Mouse (Mus musculus) megakaryocyte, adult 5-6 weeks (primary cell): Measurements from ENCODE around the gene Slc25a51. TPM values are rescaled to one million over a fixed set of nuclear protein-coding genes. Genes with fewer than 3 reads are reported as not detected.

Source experiments
- ATAC-seq: 2 replicates; pipeline ENCODE4 v1.8.0; 2016; ENCODE audit warnings: mild to moderate bottlenecking, inconsistent platforms; ENCODE audit not compliant: poor library complexity, severe bottlenecking
- total RNA-seq, 2 experiments: library from RNA; stranded (forward) in 1 of 2; stranded (reverse) in 1 of 2; fragments of 153-499, 151-499 nt in 1 of 2; fragments of 221-1000, 200-1000 nt in 1 of 2; gene quantifications; 2 replicates each; pipeline versions ENCODE4 v1.2.3 to v1.2.4; 2015 to 2017

Slc25a51 gene
- total RNA-seq, 2 experiments from 2014 or later = 21.5 to 29.2 TPM

DNA sequence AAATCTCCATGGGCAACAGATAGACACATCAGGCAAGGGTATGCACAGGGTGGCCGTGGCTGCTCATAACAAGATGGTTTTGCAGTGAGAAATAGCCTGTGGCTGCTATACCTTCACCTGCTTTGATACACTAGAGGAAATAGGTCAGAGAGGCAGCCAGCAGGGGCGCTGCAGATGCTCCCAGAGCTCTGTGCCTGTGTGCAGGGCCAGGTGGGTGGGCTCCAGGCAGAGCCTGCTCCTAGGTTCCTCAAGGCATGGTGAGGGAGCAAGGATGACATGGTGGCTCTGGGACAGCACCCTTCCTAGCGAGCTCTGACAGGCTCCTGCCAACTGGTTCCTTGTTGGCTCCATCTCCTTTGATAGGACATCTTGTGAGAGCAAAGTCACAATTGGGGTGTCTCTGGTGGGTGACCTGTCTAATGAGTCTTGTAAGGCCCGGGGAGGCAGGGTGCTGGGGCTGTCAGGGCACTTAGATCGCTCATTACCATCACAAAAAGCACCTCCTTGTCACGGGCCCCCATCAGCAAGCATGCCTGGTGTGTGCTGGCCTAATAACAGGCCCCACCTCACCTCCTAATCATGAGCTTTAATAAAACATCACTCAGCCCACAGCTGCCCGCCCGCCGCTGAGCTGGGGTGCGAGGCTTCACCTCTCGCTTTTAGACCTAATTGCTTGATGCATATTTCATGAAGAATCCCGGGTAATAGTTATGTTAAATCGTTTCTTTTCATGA, 18.3 kb upstream of the Slc25a51 start:
- ATAC-seq = no peak

DNA sequence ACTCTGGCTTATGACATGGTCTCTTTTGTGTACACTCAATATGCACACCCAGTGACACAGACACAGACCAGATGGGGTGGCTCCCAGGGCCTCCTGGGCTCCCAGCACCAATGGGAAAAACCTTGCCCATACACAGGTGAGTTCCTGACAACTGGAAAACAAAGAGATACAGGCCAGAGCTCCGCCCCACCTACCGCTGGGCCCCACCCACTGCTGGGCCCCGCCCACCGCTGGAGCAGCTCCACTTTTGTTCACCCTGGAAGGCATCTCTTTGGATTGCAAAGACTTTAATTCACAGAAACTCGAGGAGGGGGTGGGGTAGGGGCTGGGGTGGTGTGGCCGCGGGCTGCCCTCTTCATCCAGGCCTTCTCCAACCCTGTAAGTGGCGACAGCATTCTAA, 14.8 kb upstream of the Slc25a51 start:
- ATAC-seq = no peak

DNA sequence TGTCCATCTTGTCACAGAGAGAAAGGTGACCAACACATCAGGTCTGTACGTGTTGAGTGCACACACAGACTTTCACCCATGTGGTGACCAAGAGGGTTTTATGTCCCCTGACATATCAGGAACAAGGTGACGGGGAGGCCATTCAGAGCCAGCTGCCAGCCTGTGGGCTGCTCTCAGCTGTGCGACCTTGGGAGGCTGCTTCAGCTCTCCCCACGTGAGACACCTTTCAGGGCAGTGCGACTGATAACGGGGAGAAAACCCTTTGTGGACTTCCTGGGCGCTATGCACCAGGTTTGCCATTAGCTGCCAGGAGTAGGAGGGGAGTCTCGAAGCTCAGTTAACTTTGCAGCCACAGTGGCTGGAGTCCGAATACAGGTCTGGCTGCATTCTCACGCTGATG, 14.1 kb upstream of the Slc25a51 start:
- no peak for ATAC-seq

DNA sequence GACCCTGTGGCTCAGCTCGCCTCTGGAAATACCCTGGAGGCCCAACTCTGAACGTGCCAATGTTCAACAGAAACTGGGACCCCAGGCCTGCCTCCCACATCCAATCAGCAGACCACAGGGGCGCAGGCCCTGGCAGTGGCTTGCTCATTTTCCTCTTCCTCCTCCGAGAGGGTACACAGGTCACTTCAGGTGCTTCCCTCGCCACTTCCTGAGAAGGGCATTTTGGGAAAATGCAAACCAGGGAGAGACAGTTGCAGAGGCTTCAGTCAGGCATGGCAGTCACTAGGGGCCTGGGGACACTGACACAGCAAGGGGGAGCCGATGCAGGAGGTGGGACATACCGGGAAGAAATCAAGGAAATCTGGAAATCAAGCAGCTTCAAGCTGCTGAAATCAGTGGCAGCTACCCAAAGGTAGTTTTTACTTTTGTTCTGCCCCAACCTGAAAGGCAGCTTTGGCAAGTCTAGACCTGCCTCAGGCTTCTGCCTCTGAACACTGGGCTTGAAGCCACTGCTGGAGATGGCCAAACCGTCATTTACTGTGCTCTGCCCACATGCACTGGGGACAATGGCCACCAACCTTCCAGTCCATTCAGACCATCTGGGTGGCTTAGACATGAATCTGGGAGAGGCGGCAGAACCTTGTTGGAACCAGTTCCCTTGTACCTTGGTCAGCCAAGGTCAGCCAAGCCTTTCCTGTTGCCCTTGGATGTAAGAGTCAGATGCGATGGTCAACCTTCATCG, 13.1 kb upstream of the Slc25a51 start:
- ATAC-seq = no peak

DNA sequence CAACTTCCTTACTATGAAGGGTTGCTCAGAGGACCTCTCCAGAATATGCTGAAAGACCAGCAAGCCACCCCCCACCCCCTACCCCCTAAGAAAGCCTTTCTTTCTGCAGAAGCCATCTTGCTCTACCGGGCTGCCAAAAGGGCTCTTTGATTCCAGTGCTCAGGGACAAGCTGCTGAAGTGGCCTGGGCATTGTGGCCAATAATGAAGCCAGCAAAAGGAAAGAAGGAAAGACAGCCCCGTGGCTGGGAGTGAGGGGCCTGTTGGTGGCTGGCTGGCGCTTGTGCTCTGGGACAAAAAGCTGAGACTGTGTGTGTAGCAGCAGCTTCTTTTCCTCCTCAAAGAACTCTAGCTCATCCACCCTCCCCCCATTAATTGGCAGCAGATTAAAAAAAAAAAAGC, 12.2 kb upstream of the Slc25a51 start:
- ATAC-seq = no peak

DNA sequence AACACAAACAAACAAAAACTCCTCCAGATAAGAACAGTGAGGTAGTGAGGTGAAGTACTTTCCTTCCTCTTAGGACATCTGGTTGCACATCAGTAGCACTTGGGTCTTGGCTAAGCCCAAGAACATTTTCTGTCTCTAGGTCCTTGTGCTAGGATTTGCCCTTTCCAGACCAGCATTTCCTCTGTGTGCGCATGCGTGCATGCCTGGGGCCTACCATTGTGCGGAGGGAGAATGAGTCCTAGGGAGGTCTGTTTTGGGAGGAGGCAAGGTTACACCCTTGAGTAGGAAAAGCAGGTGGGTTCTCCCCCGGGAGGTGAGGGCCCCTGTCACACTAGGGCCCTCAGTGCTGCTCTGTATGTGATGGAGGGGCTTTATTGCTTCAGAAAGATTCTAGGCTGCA, 10.5 kb upstream of the Slc25a51 start:
- no peak for ATAC-seq

DNA sequence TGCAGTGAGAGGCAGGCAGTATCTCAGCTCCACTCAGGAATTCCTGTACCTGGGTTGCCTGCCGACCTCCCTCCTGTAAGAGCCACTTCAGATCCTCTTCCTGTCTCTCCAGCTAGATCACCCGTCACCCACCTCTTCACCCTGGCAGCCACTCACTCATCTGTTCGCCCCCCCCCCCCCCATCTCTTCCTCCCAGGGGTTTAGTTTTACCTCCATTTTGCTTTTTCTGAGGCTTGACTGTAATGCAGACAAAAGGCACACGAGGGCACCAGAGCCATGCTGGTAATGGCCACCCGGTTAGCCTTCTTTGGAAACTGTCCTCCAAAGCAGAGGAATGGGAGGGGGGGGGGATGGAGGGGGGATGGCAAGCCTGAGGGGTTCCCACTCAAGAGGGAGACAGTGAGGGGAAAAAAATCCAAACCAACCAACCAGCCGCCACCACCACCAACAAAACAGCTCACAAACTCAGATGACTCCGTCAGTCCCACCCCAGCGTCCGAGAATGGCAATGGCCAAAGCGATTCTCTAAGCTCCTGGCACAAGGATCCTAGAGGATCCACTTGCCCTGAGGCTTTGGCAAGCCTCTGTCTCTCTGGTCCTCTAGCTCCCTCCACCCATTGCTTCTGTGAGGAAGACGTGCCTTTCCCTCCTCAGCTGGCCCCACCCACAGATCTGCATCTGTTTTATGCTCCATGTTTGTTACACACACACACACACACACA, 9.8 kb upstream of the Slc25a51 start:
- ATAC-seq = peak; percentile 72

DNA sequence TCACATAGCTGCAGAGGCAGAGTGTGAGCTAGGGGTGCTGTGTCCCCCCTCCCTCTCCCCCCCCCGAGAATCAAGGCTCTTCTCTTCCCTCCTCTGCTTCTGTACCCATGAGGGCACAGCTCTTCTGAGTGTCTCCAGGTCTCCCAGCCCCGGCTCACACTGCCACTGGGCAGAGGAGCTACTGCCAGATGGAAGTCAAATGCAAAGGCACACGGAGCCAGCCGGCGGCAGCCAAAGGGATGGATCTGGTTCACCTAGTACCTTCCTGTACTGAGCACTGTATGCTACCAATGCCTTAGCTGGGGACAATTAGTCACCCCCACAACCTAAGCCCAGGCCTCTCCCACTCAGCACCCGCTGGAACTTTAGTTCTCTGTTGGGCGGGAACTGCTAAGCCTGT, 7.7 kb upstream of the Slc25a51 start:
- no peak for ATAC-seq

DNA sequence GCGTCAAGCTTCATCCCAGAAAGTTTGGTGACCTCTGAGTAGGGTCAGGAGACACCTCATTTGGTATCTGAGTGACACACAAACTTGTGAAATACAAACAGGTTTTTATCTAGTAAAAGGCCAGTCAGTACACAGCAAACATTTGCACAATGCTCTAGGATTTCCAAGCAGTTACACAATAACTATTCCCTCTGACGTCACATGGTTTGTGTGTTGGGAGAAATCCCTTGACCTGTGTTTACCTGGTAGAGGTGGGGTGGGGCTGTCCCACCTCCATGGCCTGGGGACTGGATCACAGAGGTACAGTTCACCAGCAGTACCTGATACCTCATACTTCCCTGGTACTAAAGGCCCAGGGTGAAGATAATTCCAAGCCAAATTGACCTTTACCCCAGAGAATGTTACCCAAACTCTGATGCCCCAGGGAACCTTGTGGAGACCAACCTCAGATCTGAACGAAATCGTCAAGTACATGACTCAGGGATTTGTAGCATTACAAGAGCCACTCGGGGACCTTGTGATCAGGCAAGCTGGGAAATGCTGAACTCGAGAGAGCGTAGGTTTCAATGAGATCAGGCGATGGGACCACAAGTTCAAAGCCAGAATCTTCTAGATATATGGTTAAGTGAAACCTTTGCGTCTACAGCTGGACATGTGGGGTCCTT, 5.2 kb upstream of the Slc25a51 start:
- no peak for ATAC-seq

DNA sequence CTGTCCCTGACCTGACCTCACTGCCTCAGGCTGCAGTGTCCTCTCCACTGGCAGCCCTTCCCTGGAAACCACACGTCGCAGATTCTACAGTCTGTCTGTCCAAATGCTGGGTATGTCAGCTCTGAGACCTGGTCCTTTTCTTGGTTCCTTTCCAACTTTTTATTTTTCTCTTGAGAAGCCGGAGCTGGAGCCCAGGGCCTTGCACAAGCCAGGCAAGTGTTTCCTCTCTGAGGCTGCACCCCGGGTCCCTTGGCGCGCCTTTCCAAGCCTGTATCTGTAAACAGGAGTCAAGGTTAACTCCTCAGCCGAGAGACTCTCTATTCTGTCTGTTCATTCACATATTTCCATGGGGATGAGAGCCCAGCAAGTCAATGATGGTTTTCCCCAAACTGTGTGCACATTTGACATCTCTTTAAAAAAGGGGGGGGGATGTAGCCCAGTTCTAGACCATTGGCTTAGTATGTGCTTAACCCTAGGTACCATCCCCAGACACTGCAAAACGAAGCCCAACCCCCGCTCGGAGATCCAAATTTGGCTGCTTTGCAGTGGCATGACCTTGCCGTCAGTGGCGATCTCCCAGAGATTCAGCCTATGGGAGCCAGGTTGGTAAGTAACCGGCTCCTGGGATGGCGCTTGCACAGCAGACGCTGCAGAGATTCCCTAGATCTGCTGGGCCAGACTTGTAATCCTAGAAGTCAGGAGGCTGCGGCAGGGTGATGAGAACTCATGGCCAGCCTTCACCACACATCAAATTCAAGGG, 4.0 kb upstream of the Slc25a51 start:
- no peak for ATAC-seq

DNA sequence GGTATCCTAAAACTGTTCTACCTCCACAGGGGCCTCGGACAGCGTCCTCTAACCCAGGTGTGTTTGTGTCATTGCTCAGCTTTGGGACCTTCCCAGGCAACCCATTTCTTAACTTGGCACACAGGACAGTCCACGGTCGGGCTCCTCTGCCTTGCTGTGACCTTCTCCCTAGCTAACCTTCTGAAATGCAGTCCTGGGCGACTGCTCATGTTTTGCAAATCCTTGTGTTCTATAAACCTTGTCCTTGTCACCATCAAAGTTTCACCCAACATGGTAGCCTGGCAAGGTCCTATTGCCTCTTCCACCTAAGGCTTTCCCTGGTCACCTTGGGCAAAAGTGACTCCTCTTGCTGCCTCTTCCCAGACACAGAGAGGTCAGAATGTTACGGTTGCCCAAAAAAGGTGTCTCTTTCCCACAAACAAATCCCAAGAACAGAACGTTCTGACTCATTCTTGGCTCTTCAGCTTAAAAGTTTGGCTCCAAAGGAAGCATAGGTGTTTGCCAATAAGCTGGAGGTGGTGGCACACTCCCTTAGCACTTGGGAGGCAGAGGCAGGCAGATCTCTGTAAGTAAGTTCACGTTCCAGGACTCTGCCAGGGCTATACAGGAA, 2.7 kb upstream of the Slc25a51 start:
- ATAC-seq = no peak

DNA sequence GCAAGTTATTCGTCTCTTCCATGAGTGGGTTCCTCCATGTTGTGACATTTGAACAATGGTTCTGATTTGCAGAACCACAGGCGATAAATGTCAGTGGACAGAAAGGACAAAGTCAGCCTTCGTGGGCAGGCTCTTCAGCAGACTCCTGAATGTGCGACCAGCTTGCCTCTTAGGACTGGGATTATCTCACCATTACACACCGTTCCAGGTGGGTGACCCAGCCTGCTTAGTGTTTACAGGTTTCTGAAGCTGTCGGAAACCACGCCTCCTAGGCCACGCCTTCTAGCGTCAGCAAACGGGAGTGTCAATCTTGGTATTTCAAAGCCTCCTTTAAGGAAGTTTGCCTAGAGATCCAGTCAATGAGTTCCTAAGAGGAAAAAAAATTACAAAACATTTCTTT, 704 bp upstream of the Slc25a51 start:
- peak; percentile 63 for ATAC-seq

DNA sequence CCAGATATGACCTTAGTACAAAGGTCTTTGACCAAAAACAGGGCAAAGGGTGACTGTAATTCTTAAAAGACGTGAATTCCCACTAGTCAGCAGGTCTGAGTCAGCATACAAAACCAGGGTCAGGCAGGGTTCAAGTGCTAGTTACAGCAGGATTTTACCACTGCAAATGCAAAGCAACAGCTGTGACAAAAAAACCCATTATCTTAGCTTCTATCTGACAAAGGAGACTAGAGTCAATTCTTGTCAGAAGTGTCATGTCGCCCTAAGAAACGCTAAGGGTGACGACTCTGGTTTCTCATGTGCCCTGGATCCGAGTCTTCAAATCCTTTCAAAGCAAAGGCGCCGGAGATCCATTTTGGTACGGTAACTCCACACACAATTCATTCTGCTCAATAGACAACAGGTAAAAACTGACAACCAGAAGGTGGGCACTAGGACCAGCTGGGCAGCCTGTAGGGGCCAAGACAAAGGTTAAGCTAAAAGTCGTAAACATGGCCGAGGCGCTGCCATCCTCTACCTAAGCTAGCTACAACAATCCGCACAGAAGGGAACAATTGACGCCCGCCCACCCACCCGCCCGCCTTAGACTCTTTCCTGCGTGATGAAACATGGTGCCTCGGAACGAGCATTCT, 747 bp downstream of the Slc25a51 start:
- ATAC-seq = no peak

DNA sequence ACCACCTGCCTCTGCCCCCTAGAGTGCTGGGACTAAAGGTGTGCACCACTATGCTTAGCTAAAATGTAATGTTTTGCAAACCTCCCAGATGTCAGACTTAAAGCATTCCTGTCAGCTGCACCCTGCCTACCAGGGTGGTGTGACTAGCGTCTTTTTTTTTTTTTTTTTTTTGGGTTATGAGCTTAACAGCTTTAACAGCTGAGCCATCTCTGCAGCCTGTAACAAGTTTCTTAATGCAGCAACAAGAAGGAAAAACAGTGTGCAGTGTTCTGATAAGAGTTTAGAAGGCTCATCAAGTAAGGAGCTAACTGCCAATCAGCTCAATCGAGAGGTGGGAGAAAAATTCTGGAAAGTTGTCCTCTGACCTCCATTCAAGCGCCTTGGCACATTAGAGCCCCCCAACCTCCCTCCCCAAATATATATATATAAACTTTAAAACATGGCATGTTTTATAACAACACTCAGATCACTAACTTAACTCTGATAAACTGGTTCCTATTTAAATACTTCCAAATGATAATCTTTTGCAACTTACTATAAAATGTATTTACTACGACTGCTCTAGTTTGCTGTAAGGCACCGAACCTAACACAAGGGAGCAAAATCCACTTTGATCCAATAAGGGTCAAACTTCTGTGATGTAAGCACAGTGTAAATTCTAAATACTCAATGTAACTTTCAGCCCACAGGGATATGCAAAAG, 1.4 kb downstream of the Slc25a51 start:
- no peak for ATAC-seq

DNA sequence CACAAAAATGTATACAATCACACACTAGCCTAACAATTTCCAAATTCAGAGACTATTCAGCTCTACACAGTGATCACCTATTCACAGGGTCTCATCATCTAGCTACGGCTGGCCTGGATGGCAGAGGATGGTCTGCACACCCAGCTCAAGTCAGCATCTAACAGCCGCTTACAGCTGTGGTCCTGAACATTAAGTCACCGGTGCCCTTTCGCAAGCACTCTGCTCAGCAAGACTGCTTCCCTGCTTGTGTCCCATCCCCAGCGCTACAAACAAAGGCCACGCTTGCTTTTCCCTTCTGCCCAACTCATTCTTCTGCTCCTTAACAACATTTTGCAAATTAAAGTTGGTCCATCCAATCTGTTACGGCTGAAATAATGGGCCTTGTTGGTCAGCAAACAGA, 2.2 kb downstream of the Slc25a51 start:
- ATAC-seq = no peak

DNA sequence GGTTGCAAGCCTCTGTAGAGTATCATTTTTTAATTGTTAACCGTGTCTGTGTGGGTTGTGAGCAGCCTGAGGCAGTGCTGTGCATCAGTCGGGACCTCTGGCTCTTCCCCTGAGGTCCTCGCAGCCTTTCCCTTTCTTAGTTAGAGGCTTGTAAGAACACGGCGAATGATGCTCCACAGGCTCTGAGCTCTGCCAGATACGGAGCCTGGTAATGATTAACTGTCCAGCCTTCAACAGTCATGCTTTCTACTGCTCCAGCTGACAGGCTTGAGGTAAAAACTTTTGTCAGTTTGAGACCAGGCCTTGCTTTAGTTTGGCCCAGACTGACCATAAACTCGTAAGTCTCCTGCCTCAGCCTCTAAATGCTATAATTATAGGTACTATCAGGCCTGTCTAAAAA, 3.3 kb downstream of the Slc25a51 start:
- ATAC-seq = no peak

DNA sequence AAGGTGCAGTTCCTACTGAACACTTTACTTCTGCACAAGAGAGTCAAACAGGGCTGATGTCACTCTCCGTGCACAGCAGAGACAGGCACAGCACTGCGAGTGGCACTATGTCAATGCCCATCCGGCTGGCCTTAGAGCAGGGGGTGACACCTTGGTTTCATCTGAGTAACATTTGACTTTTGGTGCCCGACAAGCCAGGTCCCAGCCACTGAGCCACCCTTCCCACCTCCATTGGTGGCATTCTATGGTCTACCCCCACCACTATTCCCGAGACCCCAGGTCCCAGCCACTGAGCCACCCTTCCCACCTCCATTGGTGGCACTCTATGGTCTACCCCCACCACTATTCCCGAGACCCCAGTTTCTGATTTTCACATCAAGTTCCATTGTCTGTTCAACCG, 4.5 kb downstream of the Slc25a51 start:
- ATAC-seq = no peak

DNA sequence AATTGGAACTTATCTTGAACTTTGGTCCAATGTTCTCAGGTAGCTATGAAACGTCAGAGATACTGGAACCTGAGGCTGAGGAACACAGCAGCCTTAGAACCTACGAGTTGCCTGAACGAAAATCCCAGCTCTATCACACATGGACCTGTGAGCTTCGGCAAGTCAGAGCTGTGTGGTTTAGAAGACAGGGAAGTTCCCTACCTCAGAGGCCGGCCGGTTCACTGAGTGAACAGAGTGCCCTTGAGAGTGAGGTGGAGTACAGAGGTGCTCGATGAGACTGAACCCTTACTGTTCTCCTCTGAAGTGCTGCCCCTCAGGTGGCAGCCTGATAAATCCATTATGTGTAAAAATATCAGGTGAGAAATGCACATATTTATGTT, 5.1 kb downstream of the Slc25a51 start:
- no peak for ATAC-seq

DNA sequence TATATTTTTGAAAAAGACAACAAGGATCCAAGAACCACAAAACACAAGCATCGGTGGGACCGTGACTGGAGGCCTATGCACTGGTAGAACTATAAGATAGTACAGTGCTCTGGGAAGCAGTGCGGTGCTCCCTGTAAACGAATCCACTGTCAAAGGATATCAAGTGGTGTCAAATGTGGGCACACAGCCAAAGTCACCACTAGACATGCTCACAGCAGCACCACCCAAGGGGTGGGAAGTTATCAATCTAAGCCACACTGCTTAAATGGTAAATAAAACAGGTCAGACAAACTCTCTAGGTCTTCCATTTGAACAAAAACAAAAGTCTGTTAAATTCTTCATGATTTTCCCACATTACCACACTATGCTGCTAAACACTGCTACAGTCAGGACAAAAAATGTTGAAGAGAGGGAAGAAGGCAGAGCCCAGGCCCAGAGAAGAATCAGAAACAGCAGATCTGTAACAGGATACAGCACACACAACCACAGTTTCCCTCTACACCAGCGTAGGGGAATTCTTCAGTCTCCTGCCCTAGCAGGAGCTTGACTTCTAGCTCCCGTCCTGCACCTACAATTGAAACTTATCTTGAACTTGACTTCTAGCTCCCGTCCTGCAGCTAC, 5.6 kb downstream of the Slc25a51 start:
- peak; percentile 25; the same call in 1 of the 2 replicates for ATAC-seq
